Mouse (Mus musculus): ENCODE data around the gene Ppp3ca. TPM values are rescaled to one million over a fixed set of nuclear protein-coding genes. Genes with fewer than 3 reads are reported as not detected.
A peak's percentile ranks its signal among the peaks of the same experiment; 100 is the strongest.

Ppp3ca gene
- polyA plus RNA-seq, 1 experiment, result 29.4 TPM

GRCm38 (mm10) chr3:136736021-136736420 lies 66.1 kb downstream of the Ppp3ca start:
- TF ChIP-seq POLR2A (IDR thresholded peaks at IDR 0.05; ENCODE audit: insufficient read depth, low read length), result no peak
- no peak for TF ChIP-seq CTCF (IDR thresholded peaks at IDR 0.05; ENCODE audit: low read depth, low read length)
- no peak for TF ChIP-seq EP300 (IDR thresholded peaks at IDR 0.05; ENCODE audit: insufficient read depth, low read depth, low read length)
- Histone ChIP-seq H3K4me3 (ENCODE audit: low read depth, low read length) (no peak overlapping the region), H3K9ac (ENCODE audit: low read depth, poor library complexity, severe bottlenecking) (no peak overlapping the region), H3K4me1 (ENCODE audit: control insufficient read depth, insufficient read depth, low read length) (peaks cover 4% of the 10 kb centered on the region), H3K27ac (ENCODE audit: insufficient read depth, low read length) (no peak overlapping the region), H3K36me3 (ENCODE audit: control insufficient read depth, insufficient read depth, low read length, poor library complexity, severe bottlenecking) (no peaks in the 10 kb centered on the region), H3K9me3 (replicated peaks; ENCODE audit: control insufficient read depth, insufficient read depth, low read length, poor library complexity, severe bottlenecking) (no peaks in the 10 kb centered on the region), H3K27me3 (ENCODE audit: control insufficient read depth, insufficient read depth, low read length, poor library complexity, severe bottlenecking) (no peaks in the 10 kb centered on the region)

GRCm38 (mm10) chr3:136736773-136737298 lies 66.9 kb downstream of the Ppp3ca start:
- Histone ChIP-seq H3K9ac (ENCODE audit: low read depth, poor library complexity, severe bottlenecking) (no peak overlapping the region), H3K4me3 (ENCODE audit: low read depth, low read length) (no peak overlapping the region), H3K27ac (ENCODE audit: insufficient read depth, low read length) (no peak overlapping the region), H3K27me3 (ENCODE audit: control insufficient read depth, insufficient read depth, low read length, poor library complexity, severe bottlenecking) (no peaks in the 10 kb centered on the region), H3K9me3 (replicated peaks; ENCODE audit: control insufficient read depth, insufficient read depth, low read length, poor library complexity, severe bottlenecking) (no peaks in the 10 kb centered on the region), H3K36me3 (ENCODE audit: control insufficient read depth, insufficient read depth, low read length, poor library complexity, severe bottlenecking) (no peaks in the 10 kb centered on the region), H3K4me1 (ENCODE audit: control insufficient read depth, insufficient read depth, low read length) (peaks cover 5% of the 10 kb centered on the region)
- TF ChIP-seq POLR2A (IDR thresholded peaks at IDR 0.05; ENCODE audit: insufficient read depth, low read length) (no peak), EP300 (IDR thresholded peaks at IDR 0.05; ENCODE audit: insufficient read depth, low read depth, low read length) (no peak), CTCF (IDR thresholded peaks at IDR 0.05; ENCODE audit: low read depth, low read length) (no peak)

- H3K9ac ChIP-seq (ENCODE audit: low read depth, poor library complexity, severe bottlenecking), result no peak overlapping the region
- H3K4me3 ChIP-seq (ENCODE audit: low read depth, low read length), result no peak overlapping the region
- H3K36me3 ChIP-seq (ENCODE audit: control insufficient read depth, insufficient read depth, low read length, poor library complexity, severe bottlenecking), result no peaks in the 10 kb centered on the region
- no peak for TF ChIP-seq EP300 (IDR thresholded peaks at IDR 0.05; ENCODE audit: insufficient read depth, low read depth, low read length)
- TF ChIP-seq POLR2A (IDR thresholded peaks at IDR 0.05; ENCODE audit: insufficient read depth, low read length), result no peak
- TF ChIP-seq CTCF (IDR thresholded peaks at IDR 0.05; ENCODE audit: low read depth, low read length), result no peak
- H3K4me1 ChIP-seq (ENCODE audit: control insufficient read depth, insufficient read depth, low read length), result peaks cover 5% of the 10 kb centered on the region
- H3K9me3 ChIP-seq (replicated peaks; ENCODE audit: control insufficient read depth, insufficient read depth, low read length, poor library complexity, severe bottlenecking), result no peaks in the 10 kb centered on the region
- no peak overlapping the region for H3K27ac ChIP-seq (ENCODE audit: insufficient read depth, low read length)
- H3K27me3 ChIP-seq (ENCODE audit: control insufficient read depth, insufficient read depth, low read length, poor library complexity, severe bottlenecking), result no peaks in the 10 kb centered on the region
Measured at GRCm38 (mm10) chr3:136738474-136738873, 68.5 kb downstream of the Ppp3ca start.

GRCm38 (mm10) chr3:136738914-136739313 lies 69.0 kb downstream of the Ppp3ca start:
- no peak overlapping the region for H3K27ac ChIP-seq (ENCODE audit: insufficient read depth, low read length)
- TF ChIP-seq POLR2A (IDR thresholded peaks at IDR 0.05; ENCODE audit: insufficient read depth, low read length) (no peak), CTCF (IDR thresholded peaks at IDR 0.05; ENCODE audit: low read depth, low read length) (no peak), EP300 (IDR thresholded peaks at IDR 0.05; ENCODE audit: insufficient read depth, low read depth, low read length) (no peak)
- no peaks in the 10 kb centered on the region for H3K9me3 ChIP-seq (replicated peaks; ENCODE audit: control insufficient read depth, insufficient read depth, low read length, poor library complexity, severe bottlenecking)

GRCm38 (mm10) chr3:136741659-136742058 lies 71.7 kb downstream of the Ppp3ca start:
- TF ChIP-seq CTCF (IDR thresholded peaks at IDR 0.05; ENCODE audit: low read depth, low read length) (no peak), EP300 (IDR thresholded peaks at IDR 0.05; ENCODE audit: insufficient read depth, low read depth, low read length) (peak; percentile 88), POLR2A (IDR thresholded peaks at IDR 0.05; ENCODE audit: insufficient read depth, low read length) (no peak)
- Histone ChIP-seq H3K36me3 (ENCODE audit: control insufficient read depth, insufficient read depth, low read length, poor library complexity, severe bottlenecking) (no peaks in the 10 kb centered on the region), H3K4me3 (ENCODE audit: low read depth, low read length) (no peak overlapping the region), H3K4me1 (ENCODE audit: control insufficient read depth, insufficient read depth, low read length) (peaks cover 5% of the 10 kb centered on the region), H3K9ac (ENCODE audit: low read depth, poor library complexity, severe bottlenecking) (no peak overlapping the region), H3K9me3 (replicated peaks; ENCODE audit: control insufficient read depth, insufficient read depth, low read length, poor library complexity, severe bottlenecking) (no peaks in the 10 kb centered on the region), H3K27ac (ENCODE audit: insufficient read depth, low read length) (no peak overlapping the region), H3K27me3 (ENCODE audit: control insufficient read depth, insufficient read depth, low read length, poor library complexity, severe bottlenecking) (no peaks in the 10 kb centered on the region)

More at GRCm38 (mm10) chr3:136738914-136739313, 69.0 kb downstream of the Ppp3ca start:
- no peaks in the 10 kb centered on the region for H3K36me3 ChIP-seq (ENCODE audit: control insufficient read depth, insufficient read depth, low read length, poor library complexity, severe bottlenecking)
- H3K27me3 ChIP-seq (ENCODE audit: control insufficient read depth, insufficient read depth, low read length, poor library complexity, severe bottlenecking), result no peaks in the 10 kb centered on the region
- H3K4me3 ChIP-seq (ENCODE audit: low read depth, low read length), result no peak overlapping the region
- H3K9ac ChIP-seq (ENCODE audit: low read depth, poor library complexity, severe bottlenecking), result no peak overlapping the region
- H3K4me1 ChIP-seq (ENCODE audit: control insufficient read depth, insufficient read depth, low read length), result peaks cover 5% of the 10 kb centered on the region

- Histone ChIP-seq H3K36me3 (ENCODE audit: control insufficient read depth, insufficient read depth, low read length, poor library complexity, severe bottlenecking) (no peaks in the 10 kb centered on the region), H3K4me3 (ENCODE audit: low read depth, low read length) (no peak overlapping the region), H3K27ac (ENCODE audit: insufficient read depth, low read length) (no peak overlapping the region), H3K27me3 (ENCODE audit: control insufficient read depth, insufficient read depth, low read length, poor library complexity, severe bottlenecking) (no peaks in the 10 kb centered on the region), H3K4me1 (ENCODE audit: control insufficient read depth, insufficient read depth, low read length) (peaks cover 5% of the 10 kb centered on the region), H3K9ac (ENCODE audit: low read depth, poor library complexity, severe bottlenecking) (no peak overlapping the region), H3K9me3 (replicated peaks; ENCODE audit: control insufficient read depth, insufficient read depth, low read length, poor library complexity, severe bottlenecking) (no peaks in the 10 kb centered on the region)
- TF ChIP-seq CTCF (IDR thresholded peaks at IDR 0.05; ENCODE audit: low read depth, low read length) (no peak), POLR2A (IDR thresholded peaks at IDR 0.05; ENCODE audit: insufficient read depth, low read length) (no peak), EP300 (IDR thresholded peaks at IDR 0.05; ENCODE audit: insufficient read depth, low read depth, low read length) (no peak)
Measured at GRCm38 (mm10) chr3:136742258-136743057, 72.5 kb downstream of the Ppp3ca start.

All from ES-Bruce4 (cell line).